8 mouse cellular contexts compared by ENCODE assay signal in genomic region chr14:56203975-56204374, GRCm38 (mm10). TPM values are rescaled to one million over a fixed set of nuclear protein-coding genes. Genes with fewer than 3 reads are reported as not detected.
DNase-seq lines count a peak whose midpoint lies in the region; ATAC-seq and TF ChIP-seq lines count a peak whose summit lies in the region.

No protein-coding gene starts in this region.

- no peak for TF ChIP-seq EP300 in heart, postnatal 0 days (IDR thresholded peaks at IDR 0.05; ENCODE audit: low read depth)

- H3K9ac ChIP-seq in intestine, embryonic 14.5 days (ENCODE audit: low read length), result no peak overlapping the region
- H3K9ac ChIP-seq in intestine, embryonic 15.5 days, result no peak overlapping the region
- no peak overlapping the region for H3K9ac ChIP-seq in heart, postnatal 0 days (replicated peaks; ENCODE audit: low read depth, low read length)

- intact Hi-C loops in left cerebral cortex, adult 2 months (cut with DNase I), result no loop called here

- H3K4me2 ChIP-seq in intestine, embryonic 14.5 days (ENCODE audit: low read length), result no peak overlapping the region
- H3K4me2 ChIP-seq in intestine, embryonic 15.5 days (replicated peaks), result no peak overlapping the region
- no peak overlapping the region for H3K4me2 ChIP-seq in heart, postnatal 0 days (ENCODE audit: low read depth, low read length)

- no peak for TF ChIP-seq POLR2A in thymus, adult 2 months (IDR thresholded peaks at IDR 0.05; ENCODE audit: control insufficient read depth, extremely low read depth, insufficient read depth, low read length, poor library complexity)

- ATAC-seq in intestine, embryonic 14.5 days (replicated peaks; ENCODE audit: low FRiP score, low TSS enrichment, low read depth), result no peak; the same call in 1 of the 2 replicates
- no peak for ATAC-seq in intestine, embryonic 15.5 days
- ATAC-seq in heart, postnatal 0 days (ENCODE audit: insufficient read depth, low read depth), result no peak

- H3K27ac ChIP-seq in intestine, embryonic 14.5 days (ENCODE audit: low read depth), result no peak overlapping the region
- no peak overlapping the region for H3K27ac ChIP-seq in intestine, embryonic 15.5 days
- H3K27ac ChIP-seq in heart, postnatal 0 days (ENCODE audit: low read depth), result no peak overlapping the region
- H3K27ac ChIP-seq in left cerebral cortex, adult 2 months, result no peak overlapping the region
- no peak overlapping the region for H3K27ac ChIP-seq in thymus, adult 2 months (ENCODE audit: control insufficient read depth, insufficient read depth, low read length)

- no peaks in the 10 kb centered on the region for H3K27me3 ChIP-seq in intestine, embryonic 14.5 days (replicated peaks; ENCODE audit: control insufficient read depth, insufficient read depth, low read length)
- no peaks in the 10 kb centered on the region for H3K27me3 ChIP-seq in intestine, embryonic 15.5 days (replicated peaks)
- H3K27me3 ChIP-seq in heart, postnatal 0 days (ENCODE audit: control insufficient read depth, insufficient read depth, low read length), result no peaks in the 10 kb centered on the region
- H3K27me3 ChIP-seq in thymus, adult 2 months (ENCODE audit: control insufficient read depth, insufficient read depth, low read length), result no peaks in the 10 kb centered on the region

- TF ChIP-seq CTCF in heart, postnatal 0 days (IDR thresholded peaks at IDR 0.05; ENCODE audit: low read depth), result peak; percentile 88
- TF ChIP-seq CTCF in left cerebral cortex, adult 2 months (IDR thresholded peaks at IDR 0.05), result peak; percentile 93
- TF ChIP-seq CTCF in thymus, adult 2 months (IDR thresholded peaks at IDR 0.05; ENCODE audit: borderline replicate concordance, control insufficient read depth, extremely low read depth, insufficient read depth, low read length, poor library complexity), result no peak; the same call in 1 of the 2 replicates

- 11% methylated on average over 2 of the region's 2 CpGs for WGBS in intestine, embryonic 14.5 days
- 15% methylated on average over 2 of the region's 2 CpGs for WGBS in intestine, embryonic 15.5 days
- 1% methylated on average over 2 of the region's 2 CpGs for WGBS in heart, postnatal 0 days
- 7% methylated on average over 2 of the region's 2 CpGs for WGBS in thymus, adult 2 months

- H3K4me3 ChIP-seq in intestine, embryonic 14.5 days (ENCODE audit: low read depth, low read length), result no peak overlapping the region
- H3K4me3 ChIP-seq in intestine, embryonic 15.5 days (replicated peaks), result no peak overlapping the region
- no peak overlapping the region for H3K4me3 ChIP-seq in heart, postnatal 0 days (ENCODE audit: low read depth, low read length)
- H3K4me3 ChIP-seq in left cerebral cortex, adult 2 months, result no peak overlapping the region
- H3K4me3 ChIP-seq in thymus, adult 2 months (ENCODE audit: control insufficient read depth, insufficient read depth, low read length), result no peak overlapping the region

- H3K4me1 ChIP-seq in intestine, embryonic 14.5 days (replicated peaks; ENCODE audit: control insufficient read depth, insufficient read depth, low read length), result no peaks in the 10 kb centered on the region
- no peaks in the 10 kb centered on the region for H3K4me1 ChIP-seq in intestine, embryonic 15.5 days (replicated peaks)
- H3K4me1 ChIP-seq in heart, postnatal 0 days (ENCODE audit: control insufficient read depth, insufficient read depth), result no peaks in the 10 kb centered on the region
- H3K4me1 ChIP-seq in thymus, adult 2 months (replicated peaks; ENCODE audit: control insufficient read depth, insufficient read depth, low read length), result no peaks in the 10 kb centered on the region

- H3K9me3 ChIP-seq in intestine, embryonic 14.5 days (ENCODE audit: control insufficient read depth, low read length), result no peaks in the 10 kb centered on the region
- no peaks in the 10 kb centered on the region for H3K9me3 ChIP-seq in intestine, embryonic 15.5 days
- H3K9me3 ChIP-seq in heart, postnatal 0 days (replicated peaks; ENCODE audit: control insufficient read depth, low read length), result no peaks in the 10 kb centered on the region

- H3K36me3 ChIP-seq in intestine, embryonic 14.5 days (ENCODE audit: control insufficient read depth, insufficient read depth, low read length), result no peaks in the 10 kb centered on the region
- H3K36me3 ChIP-seq in intestine, embryonic 15.5 days, result no peaks in the 10 kb centered on the region
- H3K36me3 ChIP-seq in heart, postnatal 0 days (replicated peaks; ENCODE audit: control insufficient read depth, insufficient read depth, low read length), result no peaks in the 10 kb centered on the region
- no peaks in the 10 kb centered on the region for H3K36me3 ChIP-seq in thymus, adult 2 months (ENCODE audit: control insufficient read depth, insufficient read depth, low read length)

- DNase-seq in intestine, embryonic 14.5 days (ENCODE audit: low spot score), result peak; percentile 85
- peak; percentile 26 for DNase-seq in WW6 (ENCODE audit: low read depth, low spot score)
- DNase-seq in cerebellum, postnatal 14 days, result peak; percentile 83 to 87
- DNase-seq in heart, postnatal 0 days (ENCODE audit: low spot score), result peak; percentile 10
- DNase-seq in left cerebral cortex, adult 2 months (ENCODE audit: extremely low spot score in 1 of 2, low spot score in 2 of 2), result peak; percentile 45 to 72
- peak; percentile 64 to 67 for DNase-seq in natural killer cell, adult 2 months (ENCODE audit: low spot score in 2 of 2)
- DNase-seq in thymus, adult 2 months, result peak; percentile 75

RNA-seq across cellular contexts. Expression of gene Gzmf, which starts 7.2 kb away (rescaled TPM):
- polyA plus RNA-seq in intestine, embryonic 14.5 days (2014; fragmentation: Nextera tagmentation; extraction: Ambion mirVana), result not detected in 2 replicates
- polyA plus RNA-seq in intestine, embryonic 15.5 days (2015; fragmentation: Nextera tagmentation; extraction: Ambion mirVana), result not detected in 2 replicates
- not detected in 2 replicates for total RNA-seq in heart, postnatal 0 days (2014; rRNA removed; ENCODE audit: low replicate concordance)
- not detected in 2 replicates for polyA plus RNA-seq in heart, postnatal 0 days (2015; fragmentation: Nextera tagmentation; extraction: Ambion mirVana)
- not detected for total RNA-seq in left cerebral cortex, adult 2 months (2021)
- 0.24 TPM in 1 of 2 replicates, not detected in the other for polyA plus RNA-seq in thymus, adult 2 months (2012; rRNA removed)

RNA-seq across cellular contexts. Expression of gene Gzmn, which starts 29.6 kb away (rescaled TPM):
- not detected in 2 replicates for polyA plus RNA-seq in intestine, embryonic 14.5 days (2014; fragmentation: Nextera tagmentation; extraction: Ambion mirVana)
- not detected in 2 replicates for polyA plus RNA-seq in intestine, embryonic 15.5 days (2015; fragmentation: Nextera tagmentation; extraction: Ambion mirVana)
- not detected in 2 replicates for total RNA-seq in heart, postnatal 0 days (2014; rRNA removed; ENCODE audit: low replicate concordance)
- not detected in 2 replicates for polyA plus RNA-seq in heart, postnatal 0 days (2015; fragmentation: Nextera tagmentation; extraction: Ambion mirVana)
- total RNA-seq in left cerebral cortex, adult 2 months (2021), result not detected
- not detected in 2 replicates for polyA plus RNA-seq in thymus, adult 2 months (2012; rRNA removed)

RNA-seq across cellular contexts. Expression of gene Gzmc, which starts 30.5 kb away (rescaled TPM):
- not detected in 2 replicates for polyA plus RNA-seq in intestine, embryonic 14.5 days (2014; fragmentation: Nextera tagmentation; extraction: Ambion mirVana)
- polyA plus RNA-seq in intestine, embryonic 15.5 days (2015; fragmentation: Nextera tagmentation; extraction: Ambion mirVana), result not detected in 2 replicates
- not detected in 2 replicates for total RNA-seq in heart, postnatal 0 days (2014; rRNA removed; ENCODE audit: low replicate concordance)
- polyA plus RNA-seq in heart, postnatal 0 days (2015; fragmentation: Nextera tagmentation; extraction: Ambion mirVana), result not detected in 2 replicates
- not detected for total RNA-seq in left cerebral cortex, adult 2 months (2021)
- 0.54 and 0.60 TPM in 2 replicates for polyA plus RNA-seq in thymus, adult 2 months (2012; rRNA removed)

RNA-seq across cellular contexts. Expression of gene Gzmg, which starts 44.6 kb away (rescaled TPM):
- polyA plus RNA-seq in intestine, embryonic 14.5 days (2014; fragmentation: Nextera tagmentation; extraction: Ambion mirVana), result not detected in 2 replicates
- not detected in 2 replicates for polyA plus RNA-seq in intestine, embryonic 15.5 days (2015; fragmentation: Nextera tagmentation; extraction: Ambion mirVana)
- not detected in 2 replicates for total RNA-seq in heart, postnatal 0 days (2014; rRNA removed; ENCODE audit: low replicate concordance)
- not detected in 2 replicates for polyA plus RNA-seq in heart, postnatal 0 days (2015; fragmentation: Nextera tagmentation; extraction: Ambion mirVana)
- not detected for total RNA-seq in left cerebral cortex, adult 2 months (2021)
- polyA plus RNA-seq in thymus, adult 2 months (2012; rRNA removed), result not detected in 2 replicates

RNA-seq across cellular contexts. Expression of gene Gzmb, which starts 58.1 kb away (rescaled TPM):
- 1.6 and 1.7 TPM in 2 replicates for polyA plus RNA-seq in intestine, embryonic 14.5 days (2014; fragmentation: Nextera tagmentation; extraction: Ambion mirVana)
- polyA plus RNA-seq in intestine, embryonic 15.5 days (2015; fragmentation: Nextera tagmentation; extraction: Ambion mirVana), result 1.2 and 1.4 TPM in 2 replicates
- not detected in 2 replicates for total RNA-seq in heart, postnatal 0 days (2014; rRNA removed; ENCODE audit: low replicate concordance)
- not detected in 2 replicates for polyA plus RNA-seq in heart, postnatal 0 days (2015; fragmentation: Nextera tagmentation; extraction: Ambion mirVana)
- total RNA-seq in left cerebral cortex, adult 2 months (2021), result not detected
- polyA plus RNA-seq in thymus, adult 2 months (2012; rRNA removed), result 1.2 and 2.2 TPM in 2 replicates

Comparison
In these comparisons a context has a peak if more than half of its experiments do, and no peak if none do; other contexts are left out.
1. DNase-seq: peak in every context shown above with its lines; median percentile 85 in intestine, embryonic 14.5 days; 85 in cerebellum, postnatal 14 days; 75 in thymus, adult 2 months; 66 in natural killer cell, adult 2 months; 58 in left cerebral cortex, adult 2 months; 26 in WW6; 10 in heart, postnatal 0 days.